Mouse (Mus musculus): ENCODE measurements around the gene 1700006A11Rik. TPM values are rescaled to one million over a fixed set of nuclear protein-coding genes. Genes with fewer than 3 reads are reported as not detected.

Gene 1700006A11Rik
- polyA plus RNA-seq (2012; rRNA removed), result not detected in 2 replicates

DNA sequence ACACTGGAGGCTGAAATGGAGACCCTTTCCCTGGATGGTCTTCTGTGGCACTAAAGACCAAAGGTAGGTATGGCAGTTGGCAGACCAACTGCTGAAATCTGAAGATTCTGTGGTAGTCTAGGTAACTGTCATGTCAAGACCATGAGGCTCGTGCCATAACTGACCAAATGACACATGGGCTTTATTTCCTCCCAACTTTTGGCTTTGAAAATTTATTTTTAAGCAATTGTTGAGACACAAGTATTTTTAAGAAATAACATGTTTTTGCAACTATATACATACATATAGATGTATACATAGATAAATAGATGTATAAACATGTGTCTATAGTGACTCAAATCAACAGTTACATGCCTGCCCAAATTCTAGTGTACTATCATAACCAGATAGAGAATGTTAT, at the start of gene 1700006A11Rik:
1700006A11Rik (minus strand) TSS at position 101 of the 400 bp plus-strand sequence.

Other genes with a start within 250 kb of the 1700006A11Rik start
- gene Tram1l1, start 105.2 kb downstream of the 1700006A11Rik start, polyA plus RNA-seq (2012; rRNA removed), result 0.12 and 0.22 TPM in 2 replicates
- gene 1700003H04Rik, start 155.1 kb upstream of the 1700006A11Rik start, polyA plus RNA-seq (2012; rRNA removed), result not detected in 2 replicates

All from stomach, adult 2 months (tissue).